Mouse (Mus musculus) hindbrain, embryonic 13.5 days (tissue): ENCODE measurements around the gene Ndufaf8. TPM values are rescaled to one million over a fixed set of nuclear protein-coding genes. Genes with fewer than 3 reads are reported as not detected.

Experiments used
- ATAC-seq: fragments of 200-750 bp; cut with Nextera tagmentation; 2 replicates; pipeline ENCODE4 v1.8.0; 2017; ENCODE audit warnings: moderate TSS enrichment; ENCODE audit not compliant: low FRiP score
- H3K27ac ChIP-seq: fragments of 300-500 bp; sonication (generic); 2 replicates; pipeline ENCODE4 v1.5.1; 2015; ENCODE audit warnings: inconsistent platforms, mild to moderate bottlenecking, moderate library complexity
- H3K27me3 ChIP-seq: fragments of 300-500 bp; sonication (generic); 2 replicates; pipeline ENCODE4 v1.6.1; 2015; ENCODE audit warnings: mild to moderate bottlenecking, inconsistent platforms
- H3K36me3 ChIP-seq: fragments of 300-500 bp; sonication (generic); 2 replicates; pipeline ENCODE4 v1.6.1; 2015; ENCODE audit warnings: mild to moderate bottlenecking, inconsistent platforms
- H3K4me1 ChIP-seq: fragments of 300-500 bp; sonication (generic); replicated peaks from 2 replicates; pipeline ENCODE4 v1.6.1; 2015; ENCODE audit warnings: inconsistent platforms
- H3K4me2 ChIP-seq: fragments of 300-500 bp; sonication (generic); 2 replicates; pipeline ENCODE4 v1.6.1; 2015; ENCODE audit warnings: inconsistent platforms, mild to moderate bottlenecking, moderate library complexity
- H3K4me3 ChIP-seq: fragments of 300-500 bp; sonication (generic); 2 replicates; pipeline ENCODE4 v1.5.1; 2015; ENCODE audit warnings: mild to moderate bottlenecking, inconsistent platforms
- H3K9ac ChIP-seq: fragments of 300-500 bp; sonication (generic); 2 replicates; pipeline ENCODE4 v1.6.1; 2015; ENCODE audit warnings: mild to moderate bottlenecking, inconsistent platforms
- H3K9me3 ChIP-seq: fragments of 300-500 bp; sonication (generic); 2 replicates; pipeline ENCODE4 v1.6.1; 2016; ENCODE audit warnings: inconsistent platforms
- WGBS: fragments of 180-500 bp; shearing (Covaris S2); methylation state at CpG from one replicate; pipeline ENCODE4 v1.1.7; 2015; 5-methylcytosine and 5-hydroxymethylcytosine counted together
- polyA plus RNA-seq: library from polyadenylated mRNA; unstranded; fragments of >200 nt; fragmentation: Nextera tagmentation; extraction: Ambion mirVana; gene quantifications from 2 replicates; pipeline ENCODE4 v1.2.1, GENCODE M21; 2015

Ndufaf8 gene
- 52.7 and 57.0 TPM in 2 replicates for polyA plus RNA-seq

DNA sequence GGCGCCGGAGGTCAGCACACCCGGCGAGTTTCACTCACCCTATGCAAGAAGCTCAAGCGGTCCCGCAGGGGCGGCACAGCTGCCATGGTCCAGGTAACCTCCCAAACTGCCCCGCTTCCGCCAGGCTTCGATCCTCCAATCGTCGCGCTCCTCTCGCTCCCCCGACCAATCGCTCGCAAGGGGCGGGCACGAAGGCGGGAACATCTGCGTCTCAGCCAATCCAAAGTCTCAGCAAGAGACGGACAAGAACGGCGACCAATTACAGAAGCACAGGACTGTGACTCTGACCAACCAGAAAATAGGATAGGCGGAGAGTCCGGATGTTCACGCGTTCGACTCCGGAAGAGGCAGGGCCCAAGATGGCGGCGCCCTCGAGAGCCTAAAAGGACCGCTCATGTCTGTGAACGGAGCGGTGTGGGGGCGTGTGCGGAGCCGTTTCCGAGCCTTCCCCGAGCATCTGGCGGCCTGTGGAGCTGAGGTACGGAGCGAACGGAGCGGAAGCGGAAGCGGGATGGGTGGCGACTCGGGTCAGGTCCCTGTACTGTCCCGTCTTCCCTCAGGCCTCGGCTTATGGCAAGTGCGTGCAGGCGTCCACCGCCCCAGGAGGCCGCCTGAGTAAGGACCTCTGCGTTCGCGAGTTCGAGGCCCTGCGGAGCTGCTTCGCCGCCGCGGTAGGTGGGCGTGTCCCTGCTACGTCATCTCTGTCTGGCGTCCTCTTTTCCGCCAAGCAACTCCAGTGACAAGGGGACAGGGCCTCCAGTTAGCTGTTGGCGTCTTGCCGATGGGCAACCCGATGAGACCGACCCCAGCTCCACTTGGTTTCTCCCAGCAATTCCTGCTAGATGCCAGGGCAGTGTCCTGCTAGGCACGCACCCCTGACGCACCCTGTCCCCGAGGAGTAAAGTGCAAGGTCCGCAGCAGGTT lies at the start of gene Ndufaf8, which contains the start of gene Tepsin:
TSS of gene Ndufaf8 (plus strand) at position 341 of the 924 bp plus-strand sequence.
TSS of gene Tepsin (minus strand) at position 144 of the 924 bp plus-strand sequence.
- H3K4me3 ChIP-seq, result peak within 1 kb of the TSS; percentile 82
- peaks cover 37% of the 10 kb centered on the region for H3K36me3 ChIP-seq
- peak within 1 kb of the TSS; percentile 96 for H3K4me2 ChIP-seq
- peak within 1 kb of the TSS; percentile 94 for H3K27ac ChIP-seq
- H3K9ac ChIP-seq, result peak within 1 kb of the TSS; percentile 95
- peaks cover 36% of the 10 kb centered on the region for H3K4me1 ChIP-seq
- H3K27me3 ChIP-seq, result no peaks in the 10 kb centered on the region
- ATAC-seq, result peak; percentile 97
- WGBS, result under 1% methylated on average over 77 of the region's 77 CpGs
- H3K9me3 ChIP-seq, result no peaks in the 10 kb centered on the region

- Histone ChIP-seq H3K27ac (no peak overlapping the region), H3K4me3 (no peak overlapping the region), H3K27me3 (peaks cover 14% of the 10 kb centered on the region; the same call in 1 of the 2 replicates), H3K4me1 (peaks cover 58% of the 10 kb centered on the region), H3K9me3 (no peaks in the 10 kb centered on the region), H3K36me3 (no peaks in the 10 kb centered on the region), H3K4me2 (0 out of 2 replicates have a peak overlapping the region, but pooled peaks have one; percentile 81), H3K9ac (no peak overlapping the region)
- no peak for ATAC-seq
- 86% methylated on average over 8 of the region's 8 CpGs for WGBS
Observed at GRCm38 (mm10) chr11:120049067-120049466, 49.7 kb upstream of the Ndufaf8 start.

- Histone ChIP-seq H3K4me3 (no peak overlapping the region), H3K9me3 (no peaks in the 10 kb centered on the region), H3K4me1 (peaks cover 36% of the 10 kb centered on the region), H3K4me2 (no peak overlapping the region), H3K27ac (peak overlapping the region; percentile 37), H3K27me3 (peaks cover 17% of the 10 kb centered on the region; the same call in 1 of the 2 replicates), H3K36me3 (no peaks in the 10 kb centered on the region), H3K9ac (peak overlapping the region; percentile 44)
- WGBS, result 35% methylated on average over 14 of the region's 14 CpGs
- ATAC-seq, result 0 out of 2 replicates have a peak, but pooled peaks have one; percentile 17
Observed at GRCm38 (mm10) chr11:120051124-120051811, 47.5 kb upstream of the Ndufaf8 start.

DNA sequence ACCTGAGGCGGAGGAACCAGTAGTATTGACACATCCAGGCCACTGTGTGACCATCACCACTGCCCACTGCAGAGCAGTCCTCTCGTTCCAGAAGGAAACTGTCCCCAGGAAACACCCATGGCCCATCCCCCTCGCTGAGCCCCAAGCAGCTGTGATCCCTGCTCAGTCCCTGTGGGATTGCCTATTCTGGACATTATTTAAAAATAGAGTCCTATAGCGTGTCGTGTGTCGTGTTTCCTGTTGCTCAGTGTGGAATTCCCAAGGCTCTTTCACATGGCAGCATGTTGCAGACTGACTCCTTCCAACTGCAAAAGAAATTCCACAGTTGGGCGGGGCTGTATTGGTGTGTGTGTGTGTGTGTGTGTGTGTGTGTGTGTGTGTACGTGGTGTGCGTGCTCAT lies 46.5 kb upstream of the Ndufaf8 start:
- Histone ChIP-seq H3K4me2 (no peak overlapping the region), H3K36me3 (no peaks in the 10 kb centered on the region), H3K9ac (no peak overlapping the region), H3K4me3 (no peak overlapping the region), H3K9me3 (no peaks in the 10 kb centered on the region), H3K27ac (no peak overlapping the region), H3K27me3 (peaks cover 17% of the 10 kb centered on the region; the same call in 1 of the 2 replicates), H3K4me1 (peaks cover 30% of the 10 kb centered on the region)
- 71% methylated on average over 9 of the region's 9 CpGs for WGBS
- ATAC-seq, result no peak

GRCm38 (mm10) chr11:120053846-120054245 lies 44.9 kb upstream of the Ndufaf8 start:
- Histone ChIP-seq H3K36me3 (no peaks in the 10 kb centered on the region), H3K4me3 (no peak overlapping the region), H3K27ac (no peak overlapping the region), H3K4me1 (peaks cover 14% of the 10 kb centered on the region), H3K9ac (no peak overlapping the region), H3K27me3 (peaks cover 7% of the 10 kb centered on the region; the same call in 1 of the 2 replicates), H3K4me2 (no peak overlapping the region), H3K9me3 (no peaks in the 10 kb centered on the region)
- 79% methylated on average over 4 of the region's 4 CpGs for WGBS
- ATAC-seq, result no peak

- Histone ChIP-seq H3K4me2 (no peak overlapping the region), H3K36me3 (no peaks in the 10 kb centered on the region), H3K9me3 (no peaks in the 10 kb centered on the region), H3K4me3 (no peak overlapping the region), H3K27me3 (peaks cover 3% of the 10 kb centered on the region; the same call in 1 of the 2 replicates), H3K9ac (no peak overlapping the region; the same call in 1 of the 2 replicates), H3K4me1 (peaks cover 6% of the 10 kb centered on the region), H3K27ac (no peak overlapping the region)
- no peak for ATAC-seq
- WGBS, result 91% methylated on average over 12 of the region's 12 CpGs
Observed at GRCm38 (mm10) chr11:120055953-120056732, 42.6 kb upstream of the Ndufaf8 start.

DNA sequence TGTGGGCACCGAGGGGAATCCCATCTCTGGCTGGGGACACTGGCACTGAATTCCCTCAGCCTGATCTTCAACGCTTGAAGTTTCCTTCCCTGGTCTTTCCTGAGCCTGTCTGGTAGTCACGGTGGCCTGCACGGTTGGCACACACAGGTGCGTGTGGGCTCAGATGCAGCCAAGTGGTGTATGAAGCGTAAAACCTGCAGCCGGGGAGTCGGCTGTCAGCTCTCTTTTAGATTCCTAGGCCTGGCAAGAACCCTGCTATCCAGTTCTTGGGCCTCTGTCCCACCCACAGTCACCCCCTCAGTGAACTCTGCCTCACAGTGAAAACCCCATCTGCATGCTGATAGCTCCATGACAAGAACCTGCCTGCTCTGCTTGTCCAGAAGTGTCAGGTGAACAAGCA lies 38.1 kb upstream of the Ndufaf8 start:
- Histone ChIP-seq H3K4me3 (no peak overlapping the region), H3K4me1 (0 out of 2 replicates have a peak, but pooled peaks cover 3% of the 10 kb centered on the region), H3K4me2 (no peak overlapping the region), H3K9me3 (no peaks in the 10 kb centered on the region), H3K9ac (no peak overlapping the region), H3K27ac (no peak overlapping the region), H3K36me3 (peaks cover 32% of the 10 kb centered on the region), H3K27me3 (no peaks in the 10 kb centered on the region)
- no peak for ATAC-seq
- WGBS, result 89% methylated on average over 8 of the region's 8 CpGs

DNA sequence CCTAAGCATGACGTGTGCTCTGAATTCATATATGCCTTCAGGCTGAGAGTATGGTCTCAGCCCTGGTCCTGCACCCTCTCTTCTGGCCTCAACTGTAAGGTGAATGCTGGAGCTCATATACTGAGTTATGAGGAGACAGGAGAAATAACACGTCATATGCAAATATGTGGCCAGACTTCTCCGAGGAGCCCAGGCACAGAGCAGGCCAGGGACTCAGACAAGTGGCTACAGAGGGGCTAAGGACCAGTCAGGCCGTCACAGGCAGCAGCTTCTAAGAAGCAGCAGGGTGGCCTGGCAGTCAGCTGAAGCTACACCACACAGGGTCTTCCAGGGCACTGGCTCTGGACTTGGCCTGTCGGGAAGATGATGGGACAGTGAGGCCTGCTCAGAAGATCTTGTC lies 35.4 kb upstream of the Ndufaf8 start:
- H3K4me2 ChIP-seq, result no peak overlapping the region
- H3K27me3 ChIP-seq, result no peaks in the 10 kb centered on the region
- H3K9ac ChIP-seq, result no peak overlapping the region
- H3K4me3 ChIP-seq, result no peak overlapping the region
- 0 out of 2 replicates have a peak, but pooled peaks cover 3% of the 10 kb centered on the region for H3K4me1 ChIP-seq
- H3K36me3 ChIP-seq, result peaks cover 59% of the 10 kb centered on the region
- no peak overlapping the region for H3K27ac ChIP-seq
- no peaks in the 10 kb centered on the region for H3K9me3 ChIP-seq
- 85% methylated on average over 5 of the region's 5 CpGs for WGBS
- no peak for ATAC-seq

GRCm38 (mm10) chr11:120064006-120064667 lies 34.6 kb upstream of the Ndufaf8 start:
- H3K9ac ChIP-seq, result no peak overlapping the region
- no peak overlapping the region for H3K27ac ChIP-seq
- no peak overlapping the region for H3K4me3 ChIP-seq
- ATAC-seq, result no peak
- H3K4me2 ChIP-seq, result no peak overlapping the region
- WGBS, result 88% methylated on average over 13 of the region's 13 CpGs
- H3K4me1 ChIP-seq, result peaks cover 5% of the 10 kb centered on the region
- peaks cover 64% of the 10 kb centered on the region for H3K36me3 ChIP-seq
- H3K9me3 ChIP-seq, result no peaks in the 10 kb centered on the region
- no peaks in the 10 kb centered on the region for H3K27me3 ChIP-seq

DNA sequence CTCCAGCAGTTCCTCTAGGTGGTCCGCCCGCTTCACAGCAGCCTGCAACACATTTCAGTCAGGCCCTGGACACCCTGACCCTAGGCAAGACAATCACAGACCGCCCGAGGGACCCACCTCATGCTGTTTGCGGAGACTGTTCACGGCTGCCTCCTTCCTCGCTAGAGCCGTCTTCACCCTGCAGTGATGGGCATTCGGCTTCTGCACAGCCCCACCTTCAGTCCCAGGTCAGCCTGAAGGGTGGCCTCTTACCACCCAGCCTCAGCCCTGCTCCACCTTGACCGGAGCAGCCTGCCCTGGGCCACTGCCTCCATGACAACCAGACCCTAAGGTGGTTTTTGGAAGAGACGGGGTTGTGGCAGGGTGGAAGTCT lies 34.1 kb upstream of the Ndufaf8 start:
- H3K4me1 ChIP-seq, result peaks cover 11% of the 10 kb centered on the region
- no peak overlapping the region for H3K27ac ChIP-seq
- ATAC-seq, result no peak
- H3K9ac ChIP-seq, result no peak overlapping the region
- H3K4me2 ChIP-seq, result no peak overlapping the region
- peaks cover 67% of the 10 kb centered on the region for H3K36me3 ChIP-seq
- no peak overlapping the region for H3K4me3 ChIP-seq
- WGBS, result 89% methylated on average over 11 of the region's 11 CpGs
- H3K9me3 ChIP-seq, result no peaks in the 10 kb centered on the region
- no peaks in the 10 kb centered on the region for H3K27me3 ChIP-seq

DNA sequence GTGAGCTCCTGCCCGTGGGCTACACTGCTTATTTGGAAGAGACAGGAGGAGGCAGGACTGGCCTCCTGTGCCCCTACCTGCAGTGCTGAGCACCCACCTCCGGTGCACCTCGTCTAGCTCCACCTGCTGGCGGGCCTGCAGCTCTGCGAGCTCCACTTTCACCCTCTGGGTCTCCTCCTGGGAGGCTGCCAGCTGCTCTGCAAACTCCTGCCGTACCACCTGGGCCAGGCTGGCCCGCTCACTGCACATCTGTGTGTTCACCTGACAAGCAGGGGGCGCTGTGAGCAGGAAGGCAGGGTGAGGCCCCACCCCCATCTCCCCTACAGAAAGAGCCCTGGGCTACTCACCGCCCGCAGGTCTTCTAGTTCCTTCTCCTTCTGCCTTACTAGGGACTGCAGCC lies 33.4 kb upstream of the Ndufaf8 start:
- peaks cover 74% of the 10 kb centered on the region for H3K36me3 ChIP-seq
- H3K4me3 ChIP-seq, result no peak overlapping the region
- no peak for ATAC-seq
- H3K27me3 ChIP-seq, result no peaks in the 10 kb centered on the region
- WGBS, result 30% methylated on average over 10 of the region's 10 CpGs
- H3K4me1 ChIP-seq, result peaks cover 14% of the 10 kb centered on the region
- no peaks in the 10 kb centered on the region for H3K9me3 ChIP-seq
- no peak overlapping the region for H3K4me2 ChIP-seq
- H3K9ac ChIP-seq, result no peak overlapping the region
- no peak overlapping the region for H3K27ac ChIP-seq
